Mouse (Mus musculus) megakaryocyte-erythroid progenitor cell, adult 5-6 weeks (primary cell): ENCODE measurements around the gene Adam8. TPM values are rescaled to one million over a fixed set of nuclear protein-coding genes. Genes with fewer than 3 reads are reported as not detected.

Source experiments
- ATAC-seq: replicated peaks from 2 replicates; pipeline ENCODE4 v1.8.0; 2016; ENCODE audit warnings: mild to moderate bottlenecking, inconsistent platforms; ENCODE audit not compliant: severe bottlenecking, poor library complexity, low FRiP score, low TSS enrichment
- total RNA-seq, 2 experiments: library from RNA; stranded (forward) in 1 of 2; stranded (reverse) in 1 of 2; fragments of 200-1000, 215-1000 nt in 1 of 2; fragments of >200 nt in 1 of 2; fragmentation: Nextera tagmentation in 1 of 2; gene quantifications; 2 replicates each; pipeline ENCODE4 v1.2.3; 2014 to 2017

Adam8 gene
- total RNA-seq (2014; fragmentation: Nextera tagmentation) (1.5 and 4.5 TPM in 2 replicates), total RNA-seq (2017) (0.34 and 2.6 TPM in 2 replicates)

DNA sequence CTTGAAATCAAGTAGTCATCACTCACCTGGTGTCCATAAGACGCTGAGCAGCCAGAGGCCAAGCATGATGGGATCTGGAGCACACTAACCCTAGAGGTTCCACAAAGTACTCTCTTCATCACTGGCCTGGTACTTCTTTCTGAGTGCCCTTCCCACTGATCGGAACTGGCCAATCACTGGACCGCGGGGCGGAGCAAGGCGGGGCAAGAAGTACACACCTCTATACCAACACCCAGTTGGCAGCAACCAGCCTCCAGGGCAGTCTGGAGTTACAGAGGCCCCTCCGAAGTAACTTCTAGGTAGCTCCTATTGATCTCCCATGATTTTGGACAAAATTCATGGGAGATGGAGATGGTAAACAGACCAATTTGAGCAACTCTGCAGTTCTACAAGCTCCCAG is at the start of gene Adam8:
Adam8 (minus strand) TSS at position 157 of the 400 bp plus-strand sequence.
- peak; percentile 85 for ATAC-seq

GRCm38 (mm10) chr7:140037171-140037555 is 44.8 kb upstream of the Adam8 start:
- ATAC-seq, result no peak

GRCm38 (mm10) chr7:140036281-140037170 is 44.2 kb upstream of the Adam8 start, which contains the start of the genes Zfp511 and Tubgcp2:
Gene Zfp511 (plus strand): TSS chr7:140036391.
Gene Tubgcp2 (minus strand): TSS chr7:140036669.
- ATAC-seq, result peak; percentile 92

- no peak for ATAC-seq
Observed at GRCm38 (mm10) chr7:140035456-140035855, 43.1 kb upstream of the Adam8 start.

GRCm38 (mm10) chr7:140033386-140033785 is 41.0 kb upstream of the Adam8 start:
- ATAC-seq, result no peak

DNA sequence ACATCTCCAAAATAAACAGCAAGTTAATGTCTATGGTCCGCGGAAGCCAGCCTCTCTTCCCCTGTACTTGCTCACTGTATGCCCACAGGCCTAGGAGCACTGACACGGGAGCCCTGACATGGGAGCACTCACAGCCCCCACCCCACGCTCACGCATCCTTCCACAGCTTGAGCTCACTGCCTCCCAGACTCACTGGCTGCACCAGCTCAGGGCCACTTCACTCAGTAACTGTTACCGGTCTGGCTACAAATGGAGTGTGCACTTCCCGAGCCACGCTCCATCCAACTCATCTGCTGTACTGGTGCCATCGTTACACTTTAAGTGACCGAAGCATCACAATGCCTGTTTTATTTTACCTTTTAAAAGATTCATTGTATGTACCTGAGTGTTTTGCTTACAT is 40.0 kb upstream of the Adam8 start:
- ATAC-seq, result no peak

DNA sequence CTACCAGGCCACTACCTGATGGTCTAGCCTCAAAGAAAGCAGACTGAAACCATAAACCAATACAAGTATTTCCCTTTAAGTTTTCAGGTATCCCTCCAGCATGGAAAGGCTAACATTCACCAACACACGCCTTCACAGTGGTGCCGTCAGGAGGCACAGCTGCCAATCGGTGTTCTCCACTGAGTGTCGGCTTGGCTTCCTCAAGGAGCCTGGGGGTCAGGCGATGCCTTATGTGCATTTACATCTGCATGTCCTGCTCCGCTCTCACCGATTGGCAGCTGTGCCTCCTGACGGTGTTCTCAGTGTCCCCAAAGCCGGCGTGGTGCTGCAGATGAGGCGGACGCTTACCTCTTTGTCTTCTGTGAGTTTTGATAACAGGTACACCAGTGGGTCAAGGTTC is 39.4 kb upstream of the Adam8 start:
- no peak for ATAC-seq

DNA sequence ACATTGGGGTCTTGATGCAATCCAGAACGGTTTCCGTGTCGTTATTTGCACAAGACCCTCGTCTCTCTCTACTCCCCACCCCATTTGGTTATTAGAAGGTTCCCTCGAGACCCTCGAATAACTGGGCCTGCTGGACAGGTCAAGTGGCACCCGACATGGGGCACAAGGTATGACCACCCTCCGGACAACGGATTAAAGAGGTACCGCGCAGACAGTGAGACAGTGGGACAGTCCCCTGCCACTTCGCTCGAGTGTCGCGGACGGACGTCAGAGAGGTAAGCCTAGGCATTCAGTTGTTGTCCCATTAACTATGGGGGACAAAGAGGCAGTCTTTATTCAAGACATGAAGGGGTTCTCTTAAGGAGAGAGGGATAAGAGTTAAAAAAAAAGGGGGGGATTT is 19.0 kb upstream of the Adam8 start:
- ATAC-seq, result no peak

GRCm38 (mm10) chr7:140007781-140008180 is 15.4 kb upstream of the Adam8 start:
- ATAC-seq, result no peak

DNA sequence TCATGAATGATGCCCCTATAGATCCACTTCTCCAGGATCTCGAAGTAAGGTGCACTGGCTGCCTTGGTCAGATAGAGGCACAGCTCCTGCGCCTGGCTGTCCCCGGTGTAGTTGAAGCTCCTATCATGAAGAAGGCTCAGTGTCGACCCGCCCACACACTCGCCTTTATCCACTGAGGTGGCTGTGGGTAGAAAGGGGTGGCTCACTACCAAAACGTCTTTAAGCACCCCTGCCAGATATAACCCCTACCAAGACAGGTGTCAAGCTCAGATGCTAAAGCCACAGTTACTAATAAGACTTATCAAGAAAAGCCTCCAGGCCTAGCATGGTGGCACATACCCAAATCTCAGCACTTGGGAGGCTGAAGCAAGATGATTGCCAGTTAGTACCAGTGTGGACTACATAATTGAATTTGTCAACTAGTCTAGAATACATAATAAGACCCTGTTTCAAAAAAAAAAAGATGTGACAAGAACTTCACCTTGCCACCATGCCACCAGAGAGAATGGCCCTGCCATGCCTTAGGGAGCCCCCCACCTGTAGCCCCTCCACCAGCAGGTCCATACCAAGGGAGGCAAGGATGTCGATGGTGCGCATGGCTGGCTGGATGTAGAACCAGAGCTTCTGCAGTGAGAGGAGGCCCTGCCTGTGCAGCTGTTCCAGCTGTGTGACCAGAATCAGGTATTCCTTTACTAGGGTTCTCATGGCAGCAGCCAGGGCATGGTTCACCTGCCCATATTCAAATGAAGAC is 14.7 kb upstream of the Adam8 start:
- peak; percentile 98 for ATAC-seq

DNA sequence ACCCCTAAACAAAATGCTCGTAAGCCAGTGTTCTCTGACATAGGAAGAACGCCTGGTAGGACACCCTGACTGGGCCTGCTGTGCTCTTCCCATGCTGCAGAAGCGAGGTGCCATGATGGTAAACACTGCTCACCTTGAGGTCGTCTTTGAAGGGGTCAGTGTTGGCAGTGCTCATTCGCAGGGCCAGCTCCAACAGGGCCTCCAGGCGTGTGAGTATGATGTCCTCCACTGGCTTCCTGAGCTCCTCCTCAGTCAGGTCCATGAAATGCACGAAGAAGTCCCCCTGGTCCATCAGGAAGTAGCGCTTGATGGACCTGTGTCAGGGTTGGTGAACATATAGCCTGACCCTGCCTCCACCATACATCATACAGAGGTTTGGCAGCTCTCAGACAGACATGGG is 12.3 kb upstream of the Adam8 start:
- no peak for ATAC-seq

- no peak for ATAC-seq
Observed at GRCm38 (mm10) chr7:140001086-140001740, 8.9 kb upstream of the Adam8 start.

DNA sequence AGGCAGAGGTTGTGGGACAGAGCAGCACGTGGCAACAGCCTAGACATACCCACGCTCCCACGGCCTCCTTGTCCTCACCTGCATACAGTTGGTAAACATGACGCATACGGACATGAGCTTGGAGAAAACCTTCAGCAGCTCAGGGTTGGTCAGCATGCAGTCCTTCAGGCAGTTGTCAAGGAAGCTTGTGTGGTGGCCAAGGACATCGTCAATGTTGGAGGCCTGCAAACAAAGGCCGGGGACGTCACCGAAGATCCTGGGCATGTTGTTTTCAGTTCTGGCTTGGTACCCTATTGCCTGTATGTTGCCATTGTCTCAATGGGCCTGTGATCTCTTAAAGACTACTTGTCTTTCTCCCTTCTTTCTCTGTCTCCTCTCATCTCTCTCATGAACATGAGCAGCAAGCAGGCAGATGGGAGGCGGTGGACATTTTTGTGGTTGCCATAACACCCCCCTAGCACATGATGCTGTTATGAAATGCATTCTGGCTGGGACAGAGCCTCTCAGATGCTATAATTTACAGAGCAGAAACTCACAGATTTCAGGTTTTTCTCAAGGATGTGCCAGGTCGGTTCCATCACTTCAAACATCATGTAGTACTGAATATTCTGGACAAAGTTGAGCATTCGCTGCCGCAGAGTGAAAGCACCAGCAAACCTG is 6.5 kb upstream of the Adam8 start:
- ATAC-seq, result no peak

DNA sequence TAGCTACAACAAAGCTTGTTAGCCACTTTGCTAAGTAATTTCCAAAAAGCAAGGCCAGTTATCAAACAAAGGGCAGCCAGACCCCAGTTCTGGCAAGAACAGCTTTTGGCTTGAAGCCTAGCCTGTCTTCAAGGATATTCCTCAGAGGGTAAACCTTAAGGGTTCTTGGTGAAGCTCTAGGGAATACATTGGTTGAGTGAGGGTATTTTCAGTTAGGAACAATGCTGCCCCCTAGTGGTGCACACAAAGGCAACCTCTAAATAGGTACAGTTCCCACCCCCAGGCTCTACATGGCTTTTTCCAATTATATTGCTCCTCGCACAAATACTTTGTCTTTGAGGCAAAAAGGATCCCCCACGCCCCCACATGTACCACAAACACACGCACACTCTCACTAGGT is 2.3 kb upstream of the Adam8 start:
- 0 out of 2 replicates have a peak, but pooled peaks have one; percentile 33 for ATAC-seq

- no peak for ATAC-seq
Observed at GRCm38 (mm10) chr7:139994202-139994601, 1.8 kb upstream of the Adam8 start.

DNA sequence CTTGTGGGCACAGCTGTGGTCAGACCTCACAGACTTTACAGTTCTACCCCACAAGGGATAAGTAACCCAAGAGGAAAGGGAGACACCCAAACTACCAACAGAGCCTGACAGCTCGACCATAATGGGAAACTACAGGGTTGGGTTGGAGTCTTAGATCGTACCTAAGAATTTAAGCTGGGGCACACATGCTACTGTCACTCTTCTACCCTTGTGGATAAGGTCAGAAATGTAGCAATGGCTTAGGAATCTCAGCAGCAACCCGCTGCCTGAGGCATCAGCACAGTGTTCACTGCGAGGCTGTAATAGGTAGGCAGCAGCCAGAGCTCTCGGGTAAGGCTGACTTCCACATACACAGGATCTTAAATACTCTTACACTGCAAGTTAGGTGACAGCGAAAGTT is 1.2 kb upstream of the Adam8 start:
- no peak for ATAC-seq

GRCm38 (mm10) chr7:139990864-139991394 is 1.4 kb downstream of the Adam8 start:
- ATAC-seq, result no peak

GRCm38 (mm10) chr7:139988272-139988671 is 4.1 kb downstream of the Adam8 start:
- ATAC-seq, result no peak

DNA sequence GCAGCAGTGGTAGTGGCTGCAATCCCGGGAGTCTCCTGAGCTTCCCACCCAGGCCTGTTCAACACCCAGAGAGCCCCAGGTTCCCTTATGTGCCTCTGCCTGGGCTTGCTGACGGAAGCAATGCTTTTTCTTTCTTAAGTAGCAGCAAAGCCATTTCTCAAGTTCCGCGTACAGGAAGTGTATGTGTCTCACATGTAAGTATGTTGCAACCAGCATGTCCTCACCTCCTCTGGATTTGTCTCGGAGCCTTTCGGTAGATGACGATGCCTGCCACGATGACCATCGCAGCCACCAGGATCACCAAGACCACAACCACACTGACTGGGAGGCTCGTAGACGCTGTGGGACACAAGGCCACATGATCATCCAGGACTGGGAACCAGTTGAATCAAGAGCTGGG is 7.9 kb downstream of the Adam8 start:
- ATAC-seq, result no peak
